Comparison of ENCODE assay signal across 8 mouse cellular contexts in the genomic region with DNA sequence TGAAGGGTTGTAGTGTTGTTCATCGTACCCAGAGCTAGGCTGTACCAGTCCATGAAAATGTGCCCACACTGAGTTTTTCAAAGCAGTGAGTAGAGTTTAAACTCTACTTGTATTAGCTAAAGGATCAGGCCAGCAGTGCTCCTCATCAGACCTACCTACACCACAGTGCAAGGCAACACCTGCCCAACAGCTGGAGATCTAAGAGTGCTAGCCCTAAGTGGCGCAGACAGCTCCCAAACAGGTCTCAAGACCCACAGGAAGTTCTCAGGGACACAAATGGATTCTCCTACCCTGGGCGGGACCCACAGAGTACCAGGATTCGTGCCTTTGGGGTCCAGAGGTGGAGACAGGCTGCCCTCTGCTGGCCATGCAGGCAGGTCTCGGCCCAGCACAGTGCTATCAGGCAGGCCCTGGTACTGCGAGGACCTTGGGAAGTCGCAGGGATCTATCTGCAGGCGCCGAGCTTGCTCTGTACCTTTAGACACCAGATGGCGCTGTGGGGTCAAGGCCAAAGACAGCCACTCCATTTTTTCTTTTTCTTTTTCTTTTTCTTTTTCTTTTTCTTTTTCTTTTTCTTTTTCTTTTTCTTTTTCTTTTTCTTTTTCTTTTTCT. TPM values are rescaled to one million over a fixed set of nuclear protein-coding genes. Genes with fewer than 3 reads are reported as not detected.
DNase-seq lines count a peak whose midpoint lies in the region; ATAC-seq and TF ChIP-seq lines count a peak whose summit lies in the region.

No protein-coding gene starts in this region.

- H3K36me3 ChIP-seq in embryonic facial prominence, embryonic 15.5 days: peaks cover 37% of the 10 kb centered on the region
- H3K36me3 ChIP-seq in heart, embryonic 10.5 days: peaks cover 45% of the 10 kb centered on the region
- peaks cover 28% of the 10 kb centered on the region for H3K36me3 ChIP-seq in kidney, embryonic 14.5 days (ENCODE audit: control insufficient read depth, insufficient read depth, low read length)
- peaks cover 32% of the 10 kb centered on the region for H3K36me3 ChIP-seq in limb, embryonic 14.5 days (ENCODE audit: control insufficient read depth, insufficient read depth, low read length)

- H3K9ac ChIP-seq in embryonic facial prominence, embryonic 15.5 days: no peak overlapping the region
- no peak overlapping the region for H3K9ac ChIP-seq in kidney, embryonic 14.5 days (ENCODE audit: low read depth, low read length)
- no peak overlapping the region for H3K9ac ChIP-seq in limb, embryonic 14.5 days (ENCODE audit: low read depth, low read length, severe bottlenecking)

- H3K4me2 ChIP-seq in embryonic facial prominence, embryonic 15.5 days (replicated peaks): no peak overlapping the region
- H3K4me2 ChIP-seq in kidney, embryonic 14.5 days (replicated peaks; ENCODE audit: low read depth, low read length): no peak overlapping the region
- H3K4me2 ChIP-seq in limb, embryonic 14.5 days (replicated peaks; ENCODE audit: low read depth, low read length, severe bottlenecking): no peak overlapping the region

- peaks cover 19% of the 10 kb centered on the region for H3K4me1 ChIP-seq in bone marrow macrophage, adult 2 months (ENCODE audit: control insufficient read depth, insufficient read depth, low read length)
- H3K4me1 ChIP-seq in embryonic facial prominence, embryonic 15.5 days: peaks cover 21% of the 10 kb centered on the region
- H3K4me1 ChIP-seq in heart, embryonic 10.5 days: peaks cover 17% of the 10 kb centered on the region
- no peaks in the 10 kb centered on the region for H3K4me1 ChIP-seq in kidney, embryonic 14.5 days (ENCODE audit: control insufficient read depth, insufficient read depth, low read length)
- 0 out of 2 replicates have a peak, but pooled peaks cover 2% of the 10 kb centered on the region for H3K4me1 ChIP-seq in limb, embryonic 14.5 days (ENCODE audit: control insufficient read depth, insufficient read depth, low read length)

- H3K9me3 ChIP-seq in embryonic facial prominence, embryonic 15.5 days (replicated peaks): no peaks in the 10 kb centered on the region
- no peaks in the 10 kb centered on the region for H3K9me3 ChIP-seq in heart, embryonic 10.5 days
- no peaks in the 10 kb centered on the region for H3K9me3 ChIP-seq in kidney, embryonic 14.5 days (ENCODE audit: control insufficient read depth, low read length)
- H3K9me3 ChIP-seq in limb, embryonic 14.5 days (ENCODE audit: control insufficient read depth, low read length): no peaks in the 10 kb centered on the region

- H3K4me3 ChIP-seq in bone marrow macrophage, adult 2 months (ENCODE audit: insufficient read depth, low read length): no peak overlapping the region
- no peak overlapping the region for H3K4me3 ChIP-seq in embryonic facial prominence, embryonic 15.5 days (replicated peaks)
- H3K4me3 ChIP-seq in heart, embryonic 10.5 days: no peak overlapping the region
- H3K4me3 ChIP-seq in kidney, embryonic 14.5 days (ENCODE audit: low read length): no peak overlapping the region
- no peak overlapping the region for H3K4me3 ChIP-seq in limb, embryonic 14.5 days (replicated peaks; ENCODE audit: low read length)

- DNase-seq in B cell, adult 2 months: peak; percentile 89 to 91
- DNase-seq in heart, embryonic 10.5 days (ENCODE audit: low spot score): peak; percentile 97
- peak; percentile 94 for DNase-seq in limb, embryonic 14.5 days (ENCODE audit: low spot score)
- DNase-seq in monocyte, adult 2 months (ENCODE audit: low read depth in 1 of 2, low spot score in 2 of 2): peak; percentile 61 to 75
- peak; percentile 60 to 81 for DNase-seq in spleen, postnatal 14 days (ENCODE audit: low spot score in 2 of 2)

- no peaks in the 10 kb centered on the region for H3K27me3 ChIP-seq in embryonic facial prominence, embryonic 15.5 days
- H3K27me3 ChIP-seq in heart, embryonic 10.5 days (ENCODE audit: insufficient read depth, poor library complexity, severe bottlenecking): no peaks in the 10 kb centered on the region
- H3K27me3 ChIP-seq in kidney, embryonic 14.5 days (ENCODE audit: control insufficient read depth, insufficient read depth, low read length): no peaks in the 10 kb centered on the region
- H3K27me3 ChIP-seq in limb, embryonic 14.5 days (ENCODE audit: control insufficient read depth, insufficient read depth, low read length): no peaks in the 10 kb centered on the region

- TF ChIP-seq POLR2A in bone marrow macrophage, adult 2 months (IDR thresholded peaks at IDR 0.05; ENCODE audit: borderline replicate concordance, low read depth, low read length): no peak
- no peak for TF ChIP-seq POLR2A in limb, embryonic 14.5 days (IDR thresholded peaks at IDR 0.05; ENCODE audit: borderline replicate concordance, extremely low read depth, insufficient read depth, insufficient read length)

- WGBS in embryonic facial prominence, embryonic 15.5 days: 10% methylated on average over 10 of the region's 10 CpGs
- 13% methylated on average over 10 of the region's 10 CpGs for WGBS in heart, embryonic 10.5 days
- WGBS in kidney, embryonic 14.5 days: 10% methylated on average over 10 of the region's 10 CpGs
- 10% methylated on average over 10 of the region's 10 CpGs for WGBS in limb, embryonic 14.5 days

- no peak overlapping the region for H3K27ac ChIP-seq in bone marrow macrophage, adult 2 months (ENCODE audit: insufficient read depth, low read depth, low read length)
- peak overlapping the region; percentile 34; the same call in 1 of the 2 replicates for H3K27ac ChIP-seq in embryonic facial prominence, embryonic 15.5 days (replicated peaks)
- H3K27ac ChIP-seq in heart, embryonic 10.5 days: peak overlapping the region; percentile 24; the same call in 1 of the 2 replicates
- 0 out of 2 replicates have a peak overlapping the region, but pooled peaks have one; percentile 24 for H3K27ac ChIP-seq in kidney, embryonic 14.5 days (ENCODE audit: low read depth, low read length)
- H3K27ac ChIP-seq in limb, embryonic 14.5 days (replicated peaks; ENCODE audit: low read depth, low read length): no peak overlapping the region

- peak; percentile 94 for ATAC-seq in embryonic facial prominence, embryonic 15.5 days (ENCODE audit: insufficient number of reproducible peaks, low FRiP score, low TSS enrichment, low read depth)
- peak; percentile 99 for ATAC-seq in kidney, embryonic 14.5 days (ENCODE audit: low FRiP score, low TSS enrichment)
- peak; percentile 97 for ATAC-seq in limb, embryonic 14.5 days (ENCODE audit: low FRiP score, low read depth)

- TF ChIP-seq CTCF in bone marrow macrophage, adult 2 months (IDR thresholded peaks at IDR 0.05; ENCODE audit: low read depth, low read length): peak; percentile 37

RNA-seq across cellular contexts. Expression of gene Phlda3, which starts 13.1 kb away (rescaled TPM):
- polyA plus RNA-seq in bone marrow macrophage, adult 2 months (2012; ENCODE audit: insufficient read depth, insufficient read length, missing spikeins): 8.0 and 8.5 TPM in 2 replicates
- polyA plus RNA-seq in embryonic facial prominence, embryonic 15.5 days (2015; fragmentation: Nextera tagmentation; extraction: Ambion mirVana): 113 and 119 TPM in 2 replicates
- polyA plus RNA-seq in heart, embryonic 10.5 days (2016; fragmentation: Nextera tagmentation; extraction: Ambion mirVana): 63.2 and 65.3 TPM in 2 replicates
- polyA plus RNA-seq in kidney, embryonic 14.5 days (2014; fragmentation: Nextera tagmentation; extraction: Ambion mirVana): 85.6 and 102 TPM in 2 replicates
- polyA plus RNA-seq in limb, embryonic 14.5 days (2012; rRNA removed): 60.6 and 69.1 TPM in 2 replicates
- polyA plus RNA-seq in limb, embryonic 14.5 days (2014; fragmentation: Nextera tagmentation; extraction: Ambion mirVana): 85.1 and 87.4 TPM in 2 replicates

RNA-seq across cellular contexts. Expression of gene Tnni1, which starts 26.4 kb away (rescaled TPM):
- polyA plus RNA-seq in bone marrow macrophage, adult 2 months (2012; ENCODE audit: insufficient read depth, insufficient read length, missing spikeins): not detected in 2 replicates
- 297 and 410 TPM in 2 replicates for polyA plus RNA-seq in embryonic facial prominence, embryonic 15.5 days (2015; fragmentation: Nextera tagmentation; extraction: Ambion mirVana)
- 2,290 and 3,821 TPM in 2 replicates for polyA plus RNA-seq in heart, embryonic 10.5 days (2016; fragmentation: Nextera tagmentation; extraction: Ambion mirVana)
- polyA plus RNA-seq in kidney, embryonic 14.5 days (2014; fragmentation: Nextera tagmentation; extraction: Ambion mirVana): 18.3 and 20.3 TPM in 2 replicates
- 349 and 357 TPM in 2 replicates for polyA plus RNA-seq in limb, embryonic 14.5 days (2012; rRNA removed)
- polyA plus RNA-seq in limb, embryonic 14.5 days (2014; fragmentation: Nextera tagmentation; extraction: Ambion mirVana): 300 and 419 TPM in 2 replicates

RNA-seq across cellular contexts. Expression of gene Csrp1, which starts 33.0 kb away (rescaled TPM):
- polyA plus RNA-seq in bone marrow macrophage, adult 2 months (2012; ENCODE audit: insufficient read depth, insufficient read length, missing spikeins): 70.9 and 80.8 TPM in 2 replicates
- polyA plus RNA-seq in embryonic facial prominence, embryonic 15.5 days (2015; fragmentation: Nextera tagmentation; extraction: Ambion mirVana): 118 and 128 TPM in 2 replicates
- 202 and 238 TPM in 2 replicates for polyA plus RNA-seq in heart, embryonic 10.5 days (2016; fragmentation: Nextera tagmentation; extraction: Ambion mirVana)
- polyA plus RNA-seq in kidney, embryonic 14.5 days (2014; fragmentation: Nextera tagmentation; extraction: Ambion mirVana): 109 and 114 TPM in 2 replicates
- polyA plus RNA-seq in limb, embryonic 14.5 days (2012; rRNA removed): 120 and 123 TPM in 2 replicates
- polyA plus RNA-seq in limb, embryonic 14.5 days (2014; fragmentation: Nextera tagmentation; extraction: Ambion mirVana): 95.6 and 102 TPM in 2 replicates

Comparison
In these comparisons a context has a peak if more than half of its experiments do, and no peak if none do; other contexts are left out.
1. H3K27ac ChIP-seq: peak in embryonic facial prominence, embryonic 15.5 days (single experiment), heart, embryonic 10.5 days (single experiment) and kidney, embryonic 14.5 days (single experiment); none in bone marrow macrophage, adult 2 months (single experiment) and limb, embryonic 14.5 days (single experiment).
2. RNA of gene Tnni1, which starts 26.4 kb away (polyA plus RNA-seq): 2,290 to 3,821 TPM in heart, embryonic 10.5 days, 300 to 419 TPM in limb, embryonic 14.5 days, 297 to 410 TPM in embryonic facial prominence, embryonic 15.5 days and 18.3 to 20.3 TPM in kidney, embryonic 14.5 days; not detected in bone marrow macrophage, adult 2 months; every median in the first group is over 10 times any median in the second.
3. Peak in every context shown above with its lines, with median percentiles within 50 percentile points of each other: DNase-seq and ATAC-seq.